Mouse (Mus musculus) hindbrain, embryonic 14.5 days (tissue): ENCODE data around the gene Ttc22. TPM values are rescaled to one million over a fixed set of nuclear protein-coding genes. Genes with fewer than 3 reads are reported as not detected.
A peak's percentile ranks its signal among the peaks of the same experiment; 100 is the strongest.

ENCODE experiments used
- ATAC-seq: fragments of 200-750 bp; cut with Nextera tagmentation; 2 replicates; pipeline ENCODE4 v1.8.0; 2017; ENCODE audit warnings: moderate number of reproducible peaks, mild to moderate bottlenecking, moderate TSS enrichment, moderate library complexity; ENCODE audit not compliant: low FRiP score
- DNase-seq: peaks from one replicate; pipeline ENCODE4 v3.0.0-alpha.2; 2015; ENCODE audit warnings: low spot score
- H3K27ac ChIP-seq: fragments of 300-500 bp; sonication (generic); 2 replicates; pipeline ENCODE4 v1.5.1; 2014; ENCODE audit warnings: mild to moderate bottlenecking, moderate library complexity
- H3K27me3 ChIP-seq: fragments of 300-500 bp; sonication (generic); 2 replicates; pipeline ENCODE4 v1.6.1; 2014; ENCODE audit warnings: mild to moderate bottlenecking, low read length, mixed read lengths; ENCODE audit not compliant: control insufficient read depth, insufficient read depth
- H3K36me3 ChIP-seq: fragments of 300-500 bp; sonication (generic); replicated peaks from 2 replicates; pipeline ENCODE4 v1.6.1; 2014; ENCODE audit not compliant: control insufficient read depth, insufficient read depth
- H3K4me1 ChIP-seq: fragments of 300-500 bp; sonication (generic); replicated peaks from 2 replicates; pipeline ENCODE4 v1.6.1; 2014; ENCODE audit warnings: antibody characterized with exemption, low read length, mixed read lengths; ENCODE audit not compliant: control insufficient read depth, insufficient read depth
- H3K4me2 ChIP-seq: fragments of 300-500 bp; sonication (generic); replicated peaks from 2 replicates; pipeline ENCODE4 v1.6.1; 2014; ENCODE audit warnings: mild to moderate bottlenecking, moderate library complexity
- H3K4me3 ChIP-seq: fragments of 300-500 bp; sonication (generic); replicated peaks from 2 replicates; pipeline ENCODE4 v1.5.1; 2014; ENCODE audit warnings: mild to moderate bottlenecking, low read length
- H3K9ac ChIP-seq: fragments of 300-500 bp; sonication (generic); 2 replicates; pipeline ENCODE4 v1.6.1; 2014
- H3K9me3 ChIP-seq: fragments of 300-500 bp; sonication (generic); 2 replicates; pipeline ENCODE4 v1.6.1; 2016; ENCODE audit warnings: low read length; ENCODE audit not compliant: control insufficient read depth
- WGBS: fragments of 180-500 bp; shearing (Covaris S2); extraction: QIAGEN DNeasy Blood & Tissue Kit; methylation state at CpG from one replicate; pipeline ENCODE4 v1.1.7; 2014; 5-methylcytosine and 5-hydroxymethylcytosine counted together
- polyA plus RNA-seq: library from polyadenylated mRNA; unstranded; fragments of >200 nt; fragmentation: Nextera tagmentation; extraction: Ambion mirVana; gene quantifications from 2 replicates; pipeline ENCODE4 v1.2.1, GENCODE M21; 2014

Gene Ttc22
- polyA plus RNA-seq, 1 experiment from 2014 or later: 1.9 TPM

- no peak for DNase-seq
- WGBS: 91% methylated on average over 9 of the region's 9 CpGs
- Histone ChIP-seq H3K4me2 (no peak overlapping the region), H3K9ac (no peak overlapping the region), H3K27me3 (no peaks in the 10 kb centered on the region), H3K36me3 (peaks cover 44% of the 10 kb centered on the region), H3K27ac (no peak overlapping the region), H3K9me3 (no peaks in the 10 kb centered on the region), H3K4me1 (no peaks in the 10 kb centered on the region), H3K4me3 (no peak overlapping the region)
- ATAC-seq: no peak
Observed at GRCm38 (mm10) chr4:106590871-106591270, 31.4 kb upstream of the Ttc22 start.

GRCm38 (mm10) chr4:106593636-106594035 is 28.6 kb upstream of the Ttc22 start:
- no peaks in the 10 kb centered on the region for H3K27me3 ChIP-seq
- H3K4me2 ChIP-seq: no peak overlapping the region
- H3K4me3 ChIP-seq: no peak overlapping the region
- DNase-seq (no peak), ATAC-seq (no peak)
- no peak overlapping the region for H3K27ac ChIP-seq
- no peaks in the 10 kb centered on the region for H3K4me1 ChIP-seq
- peaks cover 17% of the 10 kb centered on the region for H3K36me3 ChIP-seq
- 64% methylated on average over 7 of the region's 7 CpGs for WGBS
- H3K9me3 ChIP-seq: no peaks in the 10 kb centered on the region
- no peak overlapping the region for H3K9ac ChIP-seq

- 58% methylated on average over 3 of the region's 3 CpGs for WGBS
- DNase-seq (no peak), ATAC-seq (no peak)
- Histone ChIP-seq H3K27ac (no peak overlapping the region), H3K36me3 (no peaks in the 10 kb centered on the region), H3K4me3 (no peak overlapping the region), H3K9me3 (no peaks in the 10 kb centered on the region), H3K4me2 (no peak overlapping the region), H3K4me1 (no peaks in the 10 kb centered on the region), H3K9ac (no peak overlapping the region), H3K27me3 (no peaks in the 10 kb centered on the region)
Observed at GRCm38 (mm10) chr4:106596200-106596599, 26.0 kb upstream of the Ttc22 start.

- no peak overlapping the region for H3K4me2 ChIP-seq
- no peaks in the 10 kb centered on the region for H3K4me1 ChIP-seq
- no peak for ATAC-seq
- no peaks in the 10 kb centered on the region for H3K36me3 ChIP-seq
- H3K4me3 ChIP-seq: no peak overlapping the region
- 71% methylated on average over 9 of the region's 9 CpGs for WGBS
- DNase-seq: no peak
- H3K9me3 ChIP-seq: no peaks in the 10 kb centered on the region
- H3K27ac ChIP-seq: no peak overlapping the region
- no peaks in the 10 kb centered on the region for H3K27me3 ChIP-seq
- H3K9ac ChIP-seq: no peak overlapping the region
Observed at GRCm38 (mm10) chr4:106597055-106597454, 25.2 kb upstream of the Ttc22 start.

GRCm38 (mm10) chr4:106597741-106598140 is 24.5 kb upstream of the Ttc22 start:
- WGBS: 85% methylated on average over 4 of the region's 4 CpGs
- H3K9me3 ChIP-seq: no peaks in the 10 kb centered on the region
- H3K9ac ChIP-seq: no peak overlapping the region
- no peak overlapping the region for H3K4me3 ChIP-seq
- no peaks in the 10 kb centered on the region for H3K4me1 ChIP-seq
- H3K27me3 ChIP-seq: no peaks in the 10 kb centered on the region
- no peak overlapping the region for H3K4me2 ChIP-seq
- no peaks in the 10 kb centered on the region for H3K36me3 ChIP-seq
- no peak for ATAC-seq
- no peak overlapping the region for H3K27ac ChIP-seq
- DNase-seq: no peak

- no peak for ATAC-seq
- no peak overlapping the region for H3K4me3 ChIP-seq
- H3K27me3 ChIP-seq: no peaks in the 10 kb centered on the region
- 35% methylated on average over 1 of the region's 1 CpGs for WGBS
- H3K36me3 ChIP-seq: no peaks in the 10 kb centered on the region
- no peaks in the 10 kb centered on the region for H3K9me3 ChIP-seq
- H3K4me1 ChIP-seq: no peaks in the 10 kb centered on the region
- no peak overlapping the region for H3K4me2 ChIP-seq
- DNase-seq: no peak
- no peak overlapping the region for H3K9ac ChIP-seq
- no peak overlapping the region for H3K27ac ChIP-seq
Observed at GRCm38 (mm10) chr4:106599415-106599814, 22.8 kb upstream of the Ttc22 start.

- H3K27me3 ChIP-seq: no peaks in the 10 kb centered on the region
- no peak overlapping the region for H3K27ac ChIP-seq
- H3K4me3 ChIP-seq: no peak overlapping the region
- ATAC-seq: no peak
- no peaks in the 10 kb centered on the region for H3K4me1 ChIP-seq
- no peak overlapping the region for H3K9ac ChIP-seq
- H3K9me3 ChIP-seq: no peaks in the 10 kb centered on the region
- H3K36me3 ChIP-seq: no peaks in the 10 kb centered on the region
- DNase-seq: no peak
- WGBS: 81% methylated on average over 4 of the region's 4 CpGs
- no peak overlapping the region for H3K4me2 ChIP-seq
Observed at GRCm38 (mm10) chr4:106600770-106601169, 21.5 kb upstream of the Ttc22 start.

- no peak overlapping the region for H3K27ac ChIP-seq
- H3K4me2 ChIP-seq: peak overlapping the region; percentile 36
- H3K9me3 ChIP-seq: no peaks in the 10 kb centered on the region
- H3K4me3 ChIP-seq: peak overlapping the region; percentile 2; the same call in 1 of the 2 replicates
- H3K36me3 ChIP-seq: no peaks in the 10 kb centered on the region
- WGBS: 42% methylated on average over 18 of the region's 18 CpGs
- 0 out of 2 replicates have a peak overlapping the region, but pooled peaks have one; percentile 34 for H3K9ac ChIP-seq
- H3K4me1 ChIP-seq: 0 out of 2 replicates have a peak, but pooled peaks cover 5% of the 10 kb centered on the region
- H3K27me3 ChIP-seq: no peaks in the 10 kb centered on the region
- ATAC-seq (peak; percentile 88), DNase-seq (peak; percentile 55)
Observed at GRCm38 (mm10) chr4:106606639-106607554, 15.3 kb upstream of the Ttc22 start.

- WGBS: 96% methylated on average over 1 of the region's 1 CpGs
- no peak for DNase-seq
- no peak for ATAC-seq
- Histone ChIP-seq H3K27ac (no peak overlapping the region), H3K27me3 (no peaks in the 10 kb centered on the region), H3K9me3 (no peaks in the 10 kb centered on the region), H3K4me3 (no peak overlapping the region), H3K9ac (no peak overlapping the region), H3K36me3 (no peaks in the 10 kb centered on the region), H3K4me2 (no peak overlapping the region), H3K4me1 (0 out of 2 replicates have a peak, but pooled peaks cover 5% of the 10 kb centered on the region)
Observed at GRCm38 (mm10) chr4:106607905-106608304, 14.3 kb upstream of the Ttc22 start.
